In genomic region chr2:151938780-151939200, GRCm38 (mm10) we compare ENCODE assay signal across 9 mouse cellular contexts. TPM values are rescaled to one million over a fixed set of nuclear protein-coding genes. Genes with fewer than 3 reads are reported as not detected.
DNase-seq lines count a peak whose midpoint lies in the region; ATAC-seq and TF ChIP-seq lines count a peak whose summit lies in the region.
"Had no signal": no experiment of that assay in that cellular context is flagged by ENCODE, and none has a peak within 500 bp of the region (broad histone marks: within the 10 kb centered on the region; RNA-seq: fewer than 3 reads in every experiment).

No protein-coding gene starts in this region.

- no peaks in the 10 kb centered on the region for H3K36me3 ChIP-seq in forebrain, embryonic 16.5 days (ENCODE audit: control insufficient read depth, insufficient read depth)
- no peaks in the 10 kb centered on the region for H3K36me3 ChIP-seq in forebrain, embryonic 13.5 days (ENCODE audit: poor library complexity, severe bottlenecking)
- H3K36me3 ChIP-seq in intestine, embryonic 15.5 days, result no peaks in the 10 kb centered on the region
- no peaks in the 10 kb centered on the region for H3K36me3 ChIP-seq in stomach, postnatal 0 days (ENCODE audit: control insufficient read depth, insufficient read depth, low read length)

- no peak overlapping the region for H3K9ac ChIP-seq in forebrain, embryonic 16.5 days (replicated peaks; ENCODE audit: low read depth, low read length)
- no peak overlapping the region for H3K9ac ChIP-seq in forebrain, embryonic 13.5 days
- no peak overlapping the region for H3K9ac ChIP-seq in intestine, embryonic 15.5 days
- no peak overlapping the region for H3K9ac ChIP-seq in stomach, postnatal 0 days (ENCODE audit: low read length)

- H3K4me3 ChIP-seq in forebrain, embryonic 16.5 days (replicated peaks; ENCODE audit: low read length), result no peak overlapping the region
- H3K4me3 ChIP-seq in forebrain, embryonic 13.5 days, result no peak overlapping the region
- no peak overlapping the region for H3K4me3 ChIP-seq in intestine, embryonic 15.5 days (replicated peaks)
- no peak overlapping the region for H3K4me3 ChIP-seq in stomach, postnatal 0 days (ENCODE audit: low read depth, low read length)

- ATAC-seq in forebrain, embryonic 16.5 days, result 0 out of 2 replicates have a peak, but pooled peaks have one; percentile 26
- ATAC-seq in forebrain, embryonic 13.5 days, result no peak
- peak; percentile 68 for ATAC-seq in intestine, embryonic 15.5 days
- peak; percentile 43; the same call in 1 of the 2 replicates for ATAC-seq in stomach, postnatal 0 days (ENCODE audit: low FRiP score, low TSS enrichment)

- H3K27me3 ChIP-seq in forebrain, embryonic 16.5 days (replicated peaks; ENCODE audit: control insufficient read depth, insufficient read depth, low read length), result no peaks in the 10 kb centered on the region
- no peaks in the 10 kb centered on the region for H3K27me3 ChIP-seq in forebrain, embryonic 13.5 days
- no peaks in the 10 kb centered on the region for H3K27me3 ChIP-seq in intestine, embryonic 15.5 days (replicated peaks)
- no peaks in the 10 kb centered on the region for H3K27me3 ChIP-seq in stomach, postnatal 0 days (ENCODE audit: control insufficient read depth, insufficient read depth, low read length)

- H3K9me3 ChIP-seq in forebrain, embryonic 16.5 days (ENCODE audit: control insufficient read depth, low read length), result no peaks in the 10 kb centered on the region
- no peaks in the 10 kb centered on the region for H3K9me3 ChIP-seq in forebrain, embryonic 13.5 days (replicated peaks)
- no peaks in the 10 kb centered on the region for H3K9me3 ChIP-seq in intestine, embryonic 15.5 days
- no peaks in the 10 kb centered on the region for H3K9me3 ChIP-seq in stomach, postnatal 0 days (ENCODE audit: control insufficient read depth, low read length)

- peaks cover 3% of the 10 kb centered on the region; the same call in 1 of the 2 replicates for H3K4me1 ChIP-seq in forebrain, embryonic 16.5 days (replicated peaks; ENCODE audit: control insufficient read depth, insufficient read depth, low read length)
- H3K4me1 ChIP-seq in forebrain, embryonic 13.5 days, result peaks cover 5% of the 10 kb centered on the region
- peaks cover 13% of the 10 kb centered on the region for H3K4me1 ChIP-seq in intestine, embryonic 15.5 days (replicated peaks)
- H3K4me1 ChIP-seq in stomach, postnatal 0 days (replicated peaks; ENCODE audit: control insufficient read depth, insufficient read depth), result no peaks in the 10 kb centered on the region

- H3K27ac ChIP-seq in forebrain, embryonic 16.5 days (ENCODE audit: low read length), result no peak overlapping the region
- H3K27ac ChIP-seq in forebrain, embryonic 13.5 days, result no peak overlapping the region
- H3K27ac ChIP-seq in intestine, embryonic 15.5 days, result no peak overlapping the region
- no peak overlapping the region for H3K27ac ChIP-seq in stomach, postnatal 0 days (replicated peaks)

- no peak overlapping the region for H3K4me2 ChIP-seq in forebrain, embryonic 16.5 days (ENCODE audit: low read length)
- no peak overlapping the region for H3K4me2 ChIP-seq in forebrain, embryonic 13.5 days
- no peak overlapping the region for H3K4me2 ChIP-seq in intestine, embryonic 15.5 days (replicated peaks)
- no peak overlapping the region for H3K4me2 ChIP-seq in stomach, postnatal 0 days (replicated peaks; ENCODE audit: low read depth)

- DNase-seq in thymus, postnatal 14 days, result peak; percentile 19
- DNase-seq in thymus, postnatal 25 days, result no peak
- peak; percentile 32 for DNase-seq in stomach, postnatal 0 days (ENCODE audit: low spot score)
- no peak for DNase-seq in c-Kit-positive CD71-positive TER-119-positive erythroid progenitor cells, embryonic 14.5 days (ENCODE audit: low spot score)
- DNase-seq in layer of hippocampus, postnatal 36 days, result no peak

- no peak for TF ChIP-seq EP300 in stomach, postnatal 0 days (optimal IDR thresholded peaks at IDR 0.05)

- 54% methylated on average over 11 of the region's 11 CpGs for WGBS in forebrain, embryonic 16.5 days
- WGBS in forebrain, embryonic 13.5 days, result 64% methylated on average over 11 of the region's 11 CpGs
- 40% methylated on average over 11 of the region's 11 CpGs for WGBS in intestine, embryonic 15.5 days
- 44% methylated on average over 11 of the region's 11 CpGs for WGBS in stomach, postnatal 0 days

- TF ChIP-seq CTCF in stomach, postnatal 0 days (IDR thresholded peaks at IDR 0.05; ENCODE audit: low read depth), result 0 out of 2 replicates have a peak, but pooled peaks have one; percentile 21

RNA-seq across cellular contexts. Expression of gene Angpt4, which starts 27.8 kb away (rescaled TPM):
- 0.10 and 0.14 TPM in 2 replicates for polyA plus RNA-seq in forebrain, embryonic 16.5 days (2015; fragmentation: Nextera tagmentation; extraction: Ambion mirVana)
- not detected in 2 replicates for polyA plus RNA-seq in forebrain, embryonic 13.5 days (2015; fragmentation: Nextera tagmentation; extraction: Ambion mirVana)
- 0.63 and 1.1 TPM in 2 replicates for polyA plus RNA-seq in intestine, embryonic 15.5 days (2015; fragmentation: Nextera tagmentation; extraction: Ambion mirVana)
- 0.42 and 0.45 TPM in 2 replicates for polyA plus RNA-seq in stomach, postnatal 0 days (2015; fragmentation: Nextera tagmentation; extraction: Ambion mirVana)
- total RNA-seq in layer of hippocampus, postnatal 36 days (2021), result under 1 TPM; 0.15 to 0.25 TPM
- total RNA-seq: layer of hippocampus, postnatal 10 days had no signal

RNA-seq across cellular contexts. Expression of gene Fam110a, which starts 41.2 kb away (rescaled TPM):
- 66.5 and 69.2 TPM in 2 replicates for polyA plus RNA-seq in forebrain, embryonic 16.5 days (2015; fragmentation: Nextera tagmentation; extraction: Ambion mirVana)
- 88.9 and 99.0 TPM in 2 replicates for polyA plus RNA-seq in forebrain, embryonic 13.5 days (2015; fragmentation: Nextera tagmentation; extraction: Ambion mirVana)
- 22.5 and 23.7 TPM in 2 replicates for polyA plus RNA-seq in intestine, embryonic 15.5 days (2015; fragmentation: Nextera tagmentation; extraction: Ambion mirVana)
- polyA plus RNA-seq in stomach, postnatal 0 days (2015; fragmentation: Nextera tagmentation; extraction: Ambion mirVana), result 29.9 and 33.7 TPM in 2 replicates
- 1 to 10 TPM; 7.2 to 7.4 TPM for total RNA-seq in layer of hippocampus, postnatal 36 days (2021)

RNA-seq across cellular contexts. Expression of gene Slc52a3, which starts 57.5 kb away (rescaled TPM):
- polyA plus RNA-seq in forebrain, embryonic 16.5 days (2015; fragmentation: Nextera tagmentation; extraction: Ambion mirVana), result 1.5 and 1.9 TPM in 2 replicates
- polyA plus RNA-seq in forebrain, embryonic 13.5 days (2015; fragmentation: Nextera tagmentation; extraction: Ambion mirVana), result 0.71 and 0.87 TPM in 2 replicates
- polyA plus RNA-seq in intestine, embryonic 15.5 days (2015; fragmentation: Nextera tagmentation; extraction: Ambion mirVana), result 3.9 and 5.4 TPM in 2 replicates
- 22.2 and 24.9 TPM in 2 replicates for polyA plus RNA-seq in stomach, postnatal 0 days (2015; fragmentation: Nextera tagmentation; extraction: Ambion mirVana)
- 1 to 10 TPM; 2.8 to 3.0 TPM for total RNA-seq in layer of hippocampus, postnatal 36 days (2021)

Comparison
In these comparisons a context has a peak if more than half of its experiments do, and no peak if none do; other contexts are left out.
1. DNase-seq: peak in thymus, postnatal 14 days (single experiment) and stomach, postnatal 0 days (single experiment); none in thymus, postnatal 25 days (single experiment), c-Kit-positive CD71-positive TER-119-positive erythroid progenitor cells, embryonic 14.5 days (single experiment) and layer of hippocampus, postnatal 36 days (0 of 2).